Mouse (Mus musculus) stomach, postnatal 0 days (tissue): ENCODE results near the gene Rcan2. TPM values are rescaled to one million over a fixed set of nuclear protein-coding genes. Genes with fewer than 3 reads are reported as not detected.
A peak's percentile ranks its signal among the peaks of the same experiment; 100 is the strongest.

Experiments used
- ATAC-seq: fragments of 200-750 bp; cut with Nextera tagmentation; 2 replicates; pipeline ENCODE4 v1.8.0; 2017; ENCODE audit not compliant: low FRiP score, low TSS enrichment
- DNase-seq: peaks from one replicate; pipeline ENCODE4 v3.0.0-alpha.2; 2016; ENCODE audit warnings: low spot score
- H3K27ac ChIP-seq: fragments of 300-500 bp; sonication (generic); replicated peaks from 2 replicates; pipeline ENCODE4 v1.5.1; 2014; ENCODE audit warnings: mild to moderate bottlenecking, control low read depth
- H3K27me3 ChIP-seq: fragments of 300-500 bp; sonication (generic); 2 replicates; pipeline ENCODE4 v1.6.1; 2014; ENCODE audit warnings: low read length; ENCODE audit not compliant: control insufficient read depth, insufficient read depth
- H3K36me3 ChIP-seq: fragments of 300-500 bp; sonication (generic); 2 replicates; pipeline ENCODE4 v1.6.1; 2014; ENCODE audit warnings: low read length, mixed read lengths; ENCODE audit not compliant: control insufficient read depth, insufficient read depth
- H3K4me1 ChIP-seq: fragments of 300-500 bp; sonication (generic); replicated peaks from 2 replicates; pipeline ENCODE4 v1.6.1; 2014; ENCODE audit warnings: antibody characterized with exemption; ENCODE audit not compliant: control insufficient read depth, insufficient read depth
- H3K4me2 ChIP-seq: fragments of 300-500 bp; sonication (generic); replicated peaks from 2 replicates; pipeline ENCODE4 v1.6.1; 2014; ENCODE audit warnings: low read depth, mild to moderate bottlenecking, control low read depth, moderate library complexity
- H3K4me3 ChIP-seq: fragments of 300-500 bp; sonication (generic); 2 replicates; pipeline ENCODE4 v1.5.1; 2014; ENCODE audit warnings: low read depth, low read length, control low read depth
- H3K9ac ChIP-seq: fragments of 300-500 bp; sonication (generic); 2 replicates; pipeline ENCODE4 v1.6.1; 2014; ENCODE audit warnings: mild to moderate bottlenecking, low read length, control low read depth, mixed read lengths
- H3K9me3 ChIP-seq: fragments of 300-500 bp; sonication (generic); 2 replicates; pipeline ENCODE4 v1.6.1; 2016; ENCODE audit warnings: low read length; ENCODE audit not compliant: control insufficient read depth
- CTCF ChIP-seq: IDR thresholded peaks from 2 replicates; pipeline ENCODE4 v1.5.1; 2016; ENCODE audit warnings: antibody characterized with exemption, low read depth, mild to moderate bottlenecking, moderate library complexity
- EP300 ChIP-seq: optimal IDR thresholded peaks from 2 replicates; pipeline ENCODE3; 2016; ENCODE audit warnings: antibody characterized with exemption
- WGBS: fragments of 180-500 bp; shearing (Covaris S2); extraction: QIAGEN DNeasy Blood & Tissue Kit; methylation state at CpG from one replicate; pipeline ENCODE4 v1.1.7; 2014; 5-methylcytosine and 5-hydroxymethylcytosine counted together
- polyA plus RNA-seq: library from polyadenylated mRNA; unstranded; fragments of >200 nt; fragmentation: Nextera tagmentation; extraction: Ambion mirVana; gene quantifications from 2 replicates; pipeline ENCODE4 v1.2.1, GENCODE M21; 2015

The Rcan2 gene
- polyA plus RNA-seq, 1 experiment from 2014 or later = 11.0 TPM

DNA sequence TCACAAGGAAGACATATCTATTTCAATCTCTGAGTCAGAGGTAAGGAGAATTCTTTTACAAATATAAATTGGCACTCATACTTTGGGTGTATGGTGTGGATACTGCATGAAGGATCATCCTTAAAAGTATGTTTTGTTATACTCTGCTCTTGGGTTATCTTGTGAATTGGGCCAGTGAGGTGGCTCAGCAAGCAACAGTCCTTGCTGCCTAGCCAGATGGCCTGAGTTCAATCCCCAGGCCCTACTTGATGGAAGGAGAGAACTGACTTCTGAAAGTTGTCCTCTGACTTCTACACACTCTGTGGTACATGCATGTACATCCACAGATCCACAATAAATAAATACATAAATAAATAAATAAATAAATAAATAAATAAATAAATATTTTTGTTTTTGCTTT is 225.6 kb downstream of the Rcan2 start:
- Histone ChIP-seq H3K4me3 (no peak overlapping the region), H3K9me3 (no peaks in the 10 kb centered on the region), H3K4me1 (no peaks in the 10 kb centered on the region), H3K4me2 (no peak overlapping the region), H3K36me3 (no peaks in the 10 kb centered on the region), H3K27me3 (no peaks in the 10 kb centered on the region), H3K9ac (no peak overlapping the region), H3K27ac (no peak overlapping the region)
- TF ChIP-seq CTCF = no peak
- TF ChIP-seq EP300 = no peak
- ATAC-seq (no peak; the same call in 1 of the 2 replicates), DNase-seq (no peak)

GRCm38 (mm10) chr17:44027311-44027710 is 226.2 kb downstream of the Rcan2 start:
- Histone ChIP-seq H3K27me3 (no peaks in the 10 kb centered on the region), H3K4me3 (no peak overlapping the region), H3K36me3 (no peaks in the 10 kb centered on the region), H3K4me1 (no peaks in the 10 kb centered on the region), H3K9me3 (no peaks in the 10 kb centered on the region), H3K27ac (no peak overlapping the region), H3K9ac (no peak overlapping the region), H3K4me2 (no peak overlapping the region)
- ATAC-seq = no peak
- DNase-seq = no peak
- no peak for TF ChIP-seq CTCF
- TF ChIP-seq EP300 = no peak
- WGBS = 74% methylated on average over 9 of the region's 9 CpGs

- no peak for ATAC-seq
- H3K27ac ChIP-seq = no peak overlapping the region
- TF ChIP-seq EP300 (no peak), CTCF (no peak)
- no peaks in the 10 kb centered on the region for H3K4me1 ChIP-seq
- H3K36me3 ChIP-seq = no peaks in the 10 kb centered on the region
- no peak overlapping the region for H3K4me3 ChIP-seq
- no peak overlapping the region for H3K9ac ChIP-seq
- no peaks in the 10 kb centered on the region for H3K9me3 ChIP-seq
- H3K27me3 ChIP-seq = no peaks in the 10 kb centered on the region
- no peak for DNase-seq
- H3K4me2 ChIP-seq = no peak overlapping the region
- WGBS = 51% methylated on average over 5 of the region's 5 CpGs
Observed at GRCm38 (mm10) chr17:44029616-44030015, 228.5 kb downstream of the Rcan2 start.

GRCm38 (mm10) chr17:44030776-44031587 is 229.8 kb downstream of the Rcan2 start:
- no peak overlapping the region for H3K4me3 ChIP-seq
- no peaks in the 10 kb centered on the region for H3K36me3 ChIP-seq
- H3K27me3 ChIP-seq = no peaks in the 10 kb centered on the region
- H3K4me1 ChIP-seq = no peaks in the 10 kb centered on the region
- no peak for ATAC-seq
- H3K4me2 ChIP-seq = no peak overlapping the region
- TF ChIP-seq EP300 (no peak), CTCF (no peak)
- H3K9me3 ChIP-seq = no peaks in the 10 kb centered on the region
- no peak overlapping the region; the same call in 1 of the 2 replicates for H3K27ac ChIP-seq
- no peak for DNase-seq
- 37% methylated on average over 3 of the region's 3 CpGs for WGBS
- no peak overlapping the region for H3K9ac ChIP-seq

- DNase-seq (no peak), ATAC-seq (no peak)
- no peak overlapping the region for H3K4me3 ChIP-seq
- no peaks in the 10 kb centered on the region for H3K27me3 ChIP-seq
- TF ChIP-seq CTCF = no peak
- no peak for TF ChIP-seq EP300
- 78% methylated on average over 1 of the region's 1 CpGs for WGBS
- H3K4me2 ChIP-seq = no peak overlapping the region
- H3K36me3 ChIP-seq = no peaks in the 10 kb centered on the region
- no peak overlapping the region for H3K27ac ChIP-seq
- H3K9me3 ChIP-seq = no peaks in the 10 kb centered on the region
- H3K9ac ChIP-seq = no peak overlapping the region
- H3K4me1 ChIP-seq = no peaks in the 10 kb centered on the region
Observed at GRCm38 (mm10) chr17:44035005-44035404, 233.9 kb downstream of the Rcan2 start.

DNA sequence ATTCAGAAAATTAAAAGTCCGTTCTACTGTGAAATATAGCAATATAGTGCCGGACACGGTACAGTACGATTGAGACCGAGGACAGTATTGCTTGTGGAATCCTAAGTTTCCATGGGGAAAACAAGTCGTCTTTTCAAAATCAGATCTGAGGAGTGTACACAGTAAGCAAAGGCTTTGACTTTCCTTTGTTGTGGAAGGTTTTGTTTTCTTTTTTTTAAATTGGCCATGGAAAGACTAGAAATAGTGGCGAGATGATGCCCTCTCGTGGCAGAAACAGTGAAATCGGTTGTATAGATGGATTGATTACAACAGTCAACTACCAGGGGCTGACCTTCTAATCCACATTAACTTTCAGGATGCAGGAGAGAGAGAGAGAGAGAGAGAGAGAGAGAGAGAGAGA is 237.5 kb downstream of the Rcan2 start:
- WGBS = 59% methylated on average over 9 of the region's 9 CpGs

More for the DNA sequence above, 237.5 kb downstream of the Rcan2 start:
- no peaks in the 10 kb centered on the region for H3K27me3 ChIP-seq
- H3K36me3 ChIP-seq = no peaks in the 10 kb centered on the region
- DNase-seq = peak; percentile 26
- no peak overlapping the region for H3K27ac ChIP-seq
- no peaks in the 10 kb centered on the region for H3K9me3 ChIP-seq
- H3K4me3 ChIP-seq = no peak overlapping the region
- no peak overlapping the region for H3K9ac ChIP-seq
- H3K4me1 ChIP-seq = no peaks in the 10 kb centered on the region
- ATAC-seq = no peak
- no peak overlapping the region for H3K4me2 ChIP-seq
- TF ChIP-seq CTCF = peak; percentile 76
- TF ChIP-seq EP300 = no peak
